Mouse (Mus musculus): ENCODE measurements around the gene Asic1. TPM values are rescaled to one million over a fixed set of nuclear protein-coding genes. Genes with fewer than 3 reads are reported as not detected.
A peak's percentile ranks its signal among the peaks of the same experiment; 100 is the strongest.

Asic1 gene
- polyA plus RNA-seq, 1 experiment from 2014 or later, result 2.1 TPM

GRCm38 (mm10) chr15:99701999-99702900 lies 32.1 kb downstream of the Asic1 start, which contains the start of gene Smarcd1:
Gene Smarcd1 (plus strand): TSS chr15:99702129.
- ATAC-seq (replicated peaks; ENCODE audit: insufficient number of reproducible peaks, low FRiP score, low TSS enrichment), result peak; percentile 85
- WGBS (ENCODE audit: insufficient replicate concordance), result under 1% methylated on average over 62 of the region's 71 CpGs
- Histone ChIP-seq H3K4me2 (peak within 1 kb of the TSS; percentile 82), H3K36me3 (ENCODE audit: control insufficient read depth, insufficient read depth, low read length) (peaks cover 11% of the 10 kb centered on the region; the same call in 1 of the 2 replicates), H3K9ac (ENCODE audit: low read depth, low read length) (peak within 1 kb of the TSS; percentile 98), H3K27me3 (ENCODE audit: control insufficient read depth, insufficient read depth, low read length) (peaks cover 7% of the 10 kb centered on the region; the same call in 1 of the 2 replicates), H3K4me1 (ENCODE audit: control insufficient read depth, insufficient read depth, low read length) (peaks cover 41% of the 10 kb centered on the region), H3K4me3 (ENCODE audit: low read depth, low read length) (peak within 1 kb of the TSS; percentile 87), H3K9me3 (replicated peaks; ENCODE audit: control insufficient read depth, low read length) (no peaks in the 10 kb centered on the region), H3K27ac (ENCODE audit: low read depth, low read length) (peak within 1 kb of the TSS; percentile 98)

GRCm38 (mm10) chr15:99703104-99703503 lies 32.9 kb downstream of the Asic1 start:
- H3K9ac ChIP-seq (ENCODE audit: low read depth, low read length), result peak overlapping the region; percentile 98
- peak overlapping the region; percentile 87 for H3K4me3 ChIP-seq (ENCODE audit: low read depth, low read length)
- no peaks in the 10 kb centered on the region for H3K9me3 ChIP-seq (replicated peaks; ENCODE audit: control insufficient read depth, low read length)
- H3K4me1 ChIP-seq (ENCODE audit: control insufficient read depth, insufficient read depth, low read length), result peaks cover 41% of the 10 kb centered on the region
- ATAC-seq (replicated peaks; ENCODE audit: insufficient number of reproducible peaks, low FRiP score, low TSS enrichment), result no peak
- peak overlapping the region; percentile 98 for H3K27ac ChIP-seq (ENCODE audit: low read depth, low read length)
- 65% methylated on average over 9 of the region's 9 CpGs for WGBS (ENCODE audit: insufficient replicate concordance)
- H3K4me2 ChIP-seq, result peak overlapping the region; percentile 82
- H3K36me3 ChIP-seq (ENCODE audit: control insufficient read depth, insufficient read depth, low read length), result peaks cover 19% of the 10 kb centered on the region
- peaks cover 3% of the 10 kb centered on the region; the same call in 1 of the 2 replicates for H3K27me3 ChIP-seq (ENCODE audit: control insufficient read depth, insufficient read depth, low read length)

GRCm38 (mm10) chr15:99703676-99704040 lies 33.5 kb downstream of the Asic1 start:
- WGBS (ENCODE audit: insufficient replicate concordance), result 72% methylated on average over 5 of the region's 5 CpGs
- Histone ChIP-seq H3K9ac (ENCODE audit: low read depth, low read length) (0 out of 2 replicates have a peak overlapping the region, but pooled peaks have one; percentile 16), H3K4me1 (ENCODE audit: control insufficient read depth, insufficient read depth, low read length) (peaks cover 39% of the 10 kb centered on the region), H3K4me2 (peak overlapping the region; percentile 82), H3K27me3 (ENCODE audit: control insufficient read depth, insufficient read depth, low read length) (peaks cover under 1% of the 10 kb centered on the region; the same call in 1 of the 2 replicates), H3K27ac (ENCODE audit: low read depth, low read length) (peak overlapping the region; percentile 98), H3K36me3 (ENCODE audit: control insufficient read depth, insufficient read depth, low read length) (peaks cover 20% of the 10 kb centered on the region), H3K4me3 (ENCODE audit: low read depth, low read length) (peak overlapping the region; percentile 14; the same call in 1 of the 2 replicates), H3K9me3 (replicated peaks; ENCODE audit: control insufficient read depth, low read length) (no peaks in the 10 kb centered on the region)
- ATAC-seq (replicated peaks; ENCODE audit: insufficient number of reproducible peaks, low FRiP score, low TSS enrichment), result no peak

GRCm38 (mm10) chr15:99704041-99704681 lies 34.0 kb downstream of the Asic1 start:
- peak overlapping the region; percentile 82 for H3K4me2 ChIP-seq
- no peaks in the 10 kb centered on the region for H3K9me3 ChIP-seq (replicated peaks; ENCODE audit: control insufficient read depth, low read length)
- no peaks in the 10 kb centered on the region for H3K27me3 ChIP-seq (ENCODE audit: control insufficient read depth, insufficient read depth, low read length)
- H3K9ac ChIP-seq (ENCODE audit: low read depth, low read length), result peak overlapping the region; percentile 55; the same call in 1 of the 2 replicates
- peaks cover 38% of the 10 kb centered on the region for H3K4me1 ChIP-seq (ENCODE audit: control insufficient read depth, insufficient read depth, low read length)
- 40% methylated on average over 23 of the region's 23 CpGs for WGBS (ENCODE audit: insufficient replicate concordance)
- peak overlapping the region; percentile 98 for H3K27ac ChIP-seq (ENCODE audit: low read depth, low read length)
- H3K4me3 ChIP-seq (ENCODE audit: low read depth, low read length), result peak overlapping the region; percentile 8; the same call in 1 of the 2 replicates
- no peak for ATAC-seq (replicated peaks; ENCODE audit: insufficient number of reproducible peaks, low FRiP score, low TSS enrichment)
- peaks cover 23% of the 10 kb centered on the region for H3K36me3 ChIP-seq (ENCODE audit: control insufficient read depth, insufficient read depth, low read length)

DNA sequence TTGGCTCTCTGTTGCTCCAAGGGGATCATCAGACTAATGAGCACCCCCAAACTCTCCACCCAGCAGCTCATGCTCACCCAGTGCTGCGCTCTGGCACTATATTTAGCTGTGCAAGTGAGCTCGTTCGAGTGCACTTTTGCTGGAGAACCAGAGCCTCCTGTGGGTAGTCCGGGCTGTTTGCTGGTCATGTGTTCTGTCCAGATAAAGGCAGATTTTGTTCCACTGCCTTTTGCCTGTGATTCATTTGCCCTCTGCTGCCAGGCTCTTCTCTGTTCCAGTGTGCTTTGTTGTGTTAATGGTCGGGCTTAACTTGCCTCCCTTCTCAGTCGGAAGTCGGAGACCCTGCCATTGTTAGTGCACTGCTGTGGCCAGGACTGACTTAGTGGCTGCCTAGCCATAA lies 34.7 kb downstream of the Asic1 start:
- Histone ChIP-seq H3K9ac (ENCODE audit: low read depth, low read length) (peak overlapping the region; percentile 55; the same call in 1 of the 2 replicates), H3K4me1 (ENCODE audit: control insufficient read depth, insufficient read depth, low read length) (peaks cover 38% of the 10 kb centered on the region), H3K4me3 (ENCODE audit: low read depth, low read length) (no peak overlapping the region), H3K36me3 (ENCODE audit: control insufficient read depth, insufficient read depth, low read length) (peaks cover 28% of the 10 kb centered on the region), H3K4me2 (peak overlapping the region; percentile 82), H3K27me3 (ENCODE audit: control insufficient read depth, insufficient read depth, low read length) (no peaks in the 10 kb centered on the region), H3K27ac (ENCODE audit: low read depth, low read length) (peak overlapping the region; percentile 98), H3K9me3 (replicated peaks; ENCODE audit: control insufficient read depth, low read length) (no peaks in the 10 kb centered on the region)
- WGBS (ENCODE audit: insufficient replicate concordance), result 44% methylated on average over 7 of the region's 7 CpGs
- no peak for ATAC-seq (replicated peaks; ENCODE audit: insufficient number of reproducible peaks, low FRiP score, low TSS enrichment)

- Histone ChIP-seq H3K36me3 (ENCODE audit: control insufficient read depth, insufficient read depth, low read length) (peaks cover 32% of the 10 kb centered on the region), H3K4me2 (peak within 1 kb of the TSS; percentile 82), H3K27ac (ENCODE audit: low read depth, low read length) (peak within 1 kb of the TSS; percentile 98), H3K27me3 (ENCODE audit: control insufficient read depth, insufficient read depth, low read length) (no peaks in the 10 kb centered on the region), H3K4me1 (ENCODE audit: control insufficient read depth, insufficient read depth, low read length) (peaks cover 38% of the 10 kb centered on the region), H3K9ac (ENCODE audit: low read depth, low read length) (peak within 1 kb of the TSS; percentile 55; the same call in 1 of the 2 replicates), H3K9me3 (replicated peaks; ENCODE audit: control insufficient read depth, low read length) (no peaks in the 10 kb centered on the region), H3K4me3 (ENCODE audit: low read depth, low read length) (peak within 1 kb of the TSS; percentile 8; the same call in 1 of the 2 replicates)
- 67% methylated on average over 11 of the region's 11 CpGs for WGBS (ENCODE audit: insufficient replicate concordance)
- ATAC-seq (replicated peaks; ENCODE audit: insufficient number of reproducible peaks, low FRiP score, low TSS enrichment), result no peak
Observed at GRCm38 (mm10) chr15:99705440-99706048, 35.4 kb downstream of the Asic1 start, which contains the start of gene Gm17349. Gene Gm17349 (minus strand): TSS chr15:99705490.

DNA sequence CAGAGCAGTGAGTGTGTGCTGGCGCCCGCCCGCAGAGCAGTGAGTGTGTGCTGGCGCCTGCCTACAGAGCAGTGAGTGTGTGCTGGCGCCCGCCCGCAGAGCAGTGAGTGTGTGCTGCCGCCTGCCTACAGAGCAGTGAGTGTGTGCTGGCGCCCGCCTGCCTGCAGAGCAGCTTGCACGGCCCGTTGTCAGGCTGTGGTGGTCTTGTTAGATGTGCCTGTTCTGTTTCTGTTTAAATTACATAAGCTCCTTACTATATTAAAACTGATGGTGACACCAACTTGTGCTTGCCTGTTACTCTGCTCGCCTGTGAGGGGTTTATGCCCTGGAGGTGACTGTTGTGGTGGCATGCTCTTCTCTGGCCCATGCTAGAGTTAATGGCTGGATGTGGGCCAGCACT lies 38.0 kb downstream of the Asic1 start:
- Histone ChIP-seq H3K4me3 (ENCODE audit: low read depth, low read length) (no peak overlapping the region), H3K4me1 (ENCODE audit: control insufficient read depth, insufficient read depth, low read length) (peaks cover 24% of the 10 kb centered on the region), H3K27me3 (ENCODE audit: control insufficient read depth, insufficient read depth, low read length) (no peaks in the 10 kb centered on the region), H3K9me3 (replicated peaks; ENCODE audit: control insufficient read depth, low read length) (no peaks in the 10 kb centered on the region), H3K9ac (ENCODE audit: low read depth, low read length) (no peak overlapping the region), H3K4me2 (no peak overlapping the region), H3K27ac (ENCODE audit: low read depth, low read length) (no peak overlapping the region), H3K36me3 (ENCODE audit: control insufficient read depth, insufficient read depth, low read length) (peaks cover 50% of the 10 kb centered on the region)
- no peak for ATAC-seq (replicated peaks; ENCODE audit: insufficient number of reproducible peaks, low FRiP score, low TSS enrichment)
- 94% methylated on average over 13 of the region's 13 CpGs for WGBS (ENCODE audit: insufficient replicate concordance)
